Mouse (Mus musculus) skeletal muscle tissue, adult 2 months (tissue): ENCODE measurements around the gene Mcidas.
A peak's percentile ranks its signal among the peaks of the same experiment; 100 is the strongest.
"Not testable (repeated sequence)": the region's sequence is repeated elsewhere in the genome, so short reads cannot be mapped to it uniquely, and the experiment has no call there.

Experiments
- DNase-seq: peaks from one replicate; pipeline ENCODE4 v3.0.0-alpha.2; 2012; ENCODE audit warnings: low read depth, low spot score

Mcidas gene

DNA sequence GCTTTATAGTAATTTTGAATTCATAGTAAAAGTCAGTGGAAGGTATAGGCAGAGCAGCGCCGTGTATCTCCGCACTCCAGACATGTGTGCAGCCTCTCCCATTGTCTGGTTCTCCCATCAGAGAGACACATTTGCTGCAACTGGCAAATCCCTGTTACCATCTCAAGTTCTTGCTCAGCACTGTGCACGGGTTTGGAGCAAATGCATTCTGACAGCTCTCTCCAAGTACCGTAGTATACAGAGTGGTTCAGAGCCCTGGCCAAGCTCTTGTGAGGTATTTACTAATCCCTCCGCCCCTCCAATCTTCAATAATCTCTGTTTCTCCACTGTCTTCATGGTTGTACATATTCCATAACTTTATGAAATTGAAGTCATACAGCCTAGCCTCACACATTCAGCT, 19.0 kb downstream of the Mcidas start:
- DNase-seq: no peak

DNA sequence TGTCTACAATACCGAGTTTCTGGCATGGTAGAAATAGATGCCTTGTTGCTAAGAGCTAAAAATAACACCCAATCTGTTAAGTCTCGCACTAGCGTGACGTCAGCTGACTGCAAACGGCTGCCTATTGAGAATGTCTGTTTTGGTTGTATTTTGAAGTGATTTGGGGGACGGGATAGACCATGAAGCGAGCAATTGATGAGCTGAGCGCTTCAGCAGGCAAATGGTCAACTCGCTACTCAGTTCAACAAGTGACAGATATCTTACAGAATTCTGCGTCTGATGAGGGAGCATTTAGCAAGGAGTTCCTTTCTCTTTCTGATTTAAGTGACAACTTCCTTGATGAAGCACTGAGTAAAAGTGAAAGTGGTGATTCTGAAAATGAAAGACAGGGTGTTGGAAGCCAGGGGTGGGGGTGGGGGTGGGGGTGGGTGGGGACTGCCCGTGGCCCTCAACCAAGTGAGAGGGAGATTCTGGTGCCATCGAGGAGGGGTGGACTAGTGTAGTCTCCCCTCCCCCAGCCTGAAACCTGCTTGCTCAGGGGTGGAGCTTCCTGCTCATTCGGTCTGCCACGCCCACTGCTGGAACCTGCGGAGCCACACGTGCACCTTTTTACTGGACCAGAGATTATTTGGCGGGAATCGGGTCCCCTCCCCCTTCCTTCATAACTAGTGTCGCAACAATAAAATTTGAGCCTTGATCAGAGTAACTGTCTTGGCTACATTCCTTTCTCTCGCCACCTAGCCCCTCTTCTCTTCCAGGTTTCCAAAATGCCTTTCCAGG, 19.7 kb downstream of the Mcidas start:
- not testable (repeated sequence) for DNase-seq

DNA sequence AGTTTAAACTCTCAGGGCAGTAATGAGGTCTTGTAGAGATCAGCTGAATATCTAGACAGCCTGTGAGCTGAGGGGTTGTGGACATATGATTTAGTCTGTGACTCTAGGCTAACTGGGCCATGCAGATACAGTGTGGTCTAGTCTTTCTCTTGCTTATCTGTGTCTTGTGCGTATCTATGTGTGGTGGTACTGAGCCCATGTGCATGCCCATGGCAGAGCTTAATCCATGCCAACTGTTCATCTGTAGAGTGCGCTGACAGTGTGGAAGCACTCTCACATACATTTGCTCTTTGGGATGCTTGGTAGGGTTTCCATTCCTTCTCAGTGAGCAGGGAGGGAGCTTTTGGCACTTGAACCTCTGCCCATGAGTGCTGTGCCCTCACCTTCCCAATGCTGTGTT, 27.9 kb downstream of the Mcidas start:
- no peak for DNase-seq

DNA sequence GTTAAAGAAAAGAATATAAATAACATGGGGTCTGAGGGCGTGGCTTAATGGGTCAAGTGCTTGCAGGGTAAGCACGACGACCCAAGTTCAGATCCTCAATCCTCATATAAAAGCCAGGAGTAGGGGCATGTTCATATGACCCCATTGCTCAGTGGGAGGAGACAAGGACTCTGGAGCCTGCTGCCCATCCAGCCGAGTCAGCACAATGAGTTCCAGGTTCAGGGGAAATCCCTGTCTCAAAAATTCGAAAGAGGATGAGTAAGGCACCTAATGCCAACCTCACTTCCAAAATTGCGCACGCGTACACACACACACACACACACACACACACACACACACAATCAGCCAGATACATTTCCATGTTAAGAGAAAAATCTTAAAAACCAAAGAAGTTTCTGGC, 28.8 kb downstream of the Mcidas start:
- no peak for DNase-seq

DNA sequence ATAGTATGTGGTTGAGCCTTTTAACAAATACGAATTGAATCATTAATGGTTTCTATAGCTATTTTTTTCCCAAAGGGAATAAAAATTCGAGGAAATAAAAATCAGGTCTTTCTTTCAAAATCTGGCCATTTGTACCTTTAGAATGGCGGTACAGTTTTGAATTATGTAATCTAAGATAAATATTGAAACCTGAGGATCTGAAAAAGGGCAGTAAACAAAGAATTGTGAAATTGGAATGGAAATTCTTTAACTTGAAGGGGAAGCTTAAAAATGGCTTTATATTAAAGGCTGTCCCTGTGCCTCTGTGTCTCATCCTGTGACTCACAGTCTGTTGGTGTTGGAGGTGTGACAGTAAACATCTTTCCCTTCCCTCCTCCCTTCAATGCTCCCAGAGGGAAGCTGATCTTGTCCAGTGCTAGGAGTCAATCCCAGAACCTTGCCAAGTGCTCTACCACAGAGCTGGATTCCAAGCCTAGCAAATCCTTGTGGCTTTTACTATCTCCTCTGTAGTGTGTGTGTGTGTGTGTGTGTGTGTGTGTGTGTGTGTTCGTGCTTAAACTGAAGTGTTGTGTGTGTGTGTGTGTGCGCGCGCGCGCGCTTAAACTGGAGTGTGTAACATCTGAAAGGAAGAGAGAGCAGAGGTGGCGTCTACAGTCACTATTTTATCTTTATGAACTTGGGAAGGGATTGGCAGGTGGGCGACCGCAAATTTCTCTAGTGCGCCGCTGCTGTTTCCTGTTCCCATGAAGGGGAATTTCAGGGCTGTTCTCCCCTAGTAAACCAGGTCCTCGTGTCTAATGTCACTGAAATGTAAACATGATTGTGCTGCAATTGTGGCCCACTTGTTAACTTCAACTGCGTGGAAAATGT, 29.9 kb downstream of the Mcidas start:
- DNase-seq: no peak

- DNase-seq: no peak
These were observed 37.7 kb downstream of the Mcidas start for GRCm38 (mm10) chr13:113031351-113031750.

DNA sequence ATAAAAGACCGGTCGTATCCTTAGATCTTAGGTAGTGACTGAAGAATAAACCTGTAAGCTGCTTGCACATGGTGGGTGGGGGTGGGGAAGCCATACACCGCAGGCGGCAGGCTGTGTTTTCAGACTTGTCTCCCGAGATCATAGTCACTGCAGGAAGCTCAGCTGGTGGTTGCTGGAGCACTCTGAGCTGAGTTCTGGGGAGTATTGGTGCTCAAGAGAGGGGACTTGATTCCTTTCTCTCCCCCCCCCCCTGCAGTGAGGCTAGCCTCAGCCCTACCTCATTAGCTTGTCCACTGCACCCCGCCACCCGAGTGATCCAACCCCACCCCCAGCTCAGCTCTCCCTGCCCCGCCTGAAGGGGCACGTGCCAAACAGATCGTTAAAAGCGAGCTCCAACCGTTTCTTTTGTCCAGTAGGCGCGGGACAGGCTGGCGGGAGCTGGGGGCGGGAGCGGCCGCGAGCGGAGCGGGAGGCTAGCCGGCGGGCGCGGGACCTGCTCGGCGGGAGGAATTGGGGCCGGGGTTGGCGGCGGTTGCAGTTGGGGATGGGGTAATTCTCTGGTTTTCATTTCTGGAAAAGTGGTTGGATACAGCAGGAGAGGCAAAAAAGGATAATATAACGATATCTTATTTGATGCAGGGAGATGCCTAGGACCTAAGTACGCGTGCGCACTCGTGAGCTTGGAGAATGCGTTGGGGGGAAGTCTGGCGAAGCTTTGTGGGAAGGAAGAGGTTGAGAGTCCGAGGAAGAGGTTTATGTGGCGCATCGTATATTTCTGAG, 38.3 kb downstream of the Mcidas start:
- DNase-seq: no peak

- DNase-seq: no peak
These were observed 39.2 kb downstream of the Mcidas start for GRCm38 (mm10) chr13:113032831-113033230.

DNA sequence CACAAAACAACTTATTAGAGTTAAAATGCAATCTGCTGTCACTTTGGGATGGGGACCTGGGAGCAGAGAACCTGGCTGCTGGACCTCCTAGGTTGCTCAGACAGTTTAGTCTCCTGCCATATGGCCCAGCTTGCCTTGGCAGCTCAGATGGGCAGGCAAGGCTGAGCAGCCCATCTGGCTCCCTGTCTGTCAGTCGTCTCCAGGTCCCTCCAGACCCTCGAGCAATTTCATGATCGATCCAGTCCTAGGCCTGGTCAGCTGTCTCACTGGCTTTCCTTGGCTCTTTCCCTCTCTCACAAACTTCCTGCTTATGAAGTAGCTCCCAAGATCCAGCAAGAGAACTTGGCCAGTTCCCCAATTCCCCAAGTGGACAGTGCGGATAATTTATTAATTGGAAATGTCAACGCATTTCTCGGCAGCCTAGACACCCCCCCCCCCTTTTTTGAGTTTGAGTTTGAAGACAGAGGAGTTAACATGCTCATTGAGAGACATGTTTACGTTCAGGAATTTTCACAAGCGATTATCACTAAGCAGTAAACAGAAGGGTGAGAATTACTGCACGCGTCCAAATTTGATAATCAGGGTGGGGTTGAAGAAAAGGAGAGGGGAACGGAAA, 40.7 kb downstream of the Mcidas start:
- no peak for DNase-seq

DNA sequence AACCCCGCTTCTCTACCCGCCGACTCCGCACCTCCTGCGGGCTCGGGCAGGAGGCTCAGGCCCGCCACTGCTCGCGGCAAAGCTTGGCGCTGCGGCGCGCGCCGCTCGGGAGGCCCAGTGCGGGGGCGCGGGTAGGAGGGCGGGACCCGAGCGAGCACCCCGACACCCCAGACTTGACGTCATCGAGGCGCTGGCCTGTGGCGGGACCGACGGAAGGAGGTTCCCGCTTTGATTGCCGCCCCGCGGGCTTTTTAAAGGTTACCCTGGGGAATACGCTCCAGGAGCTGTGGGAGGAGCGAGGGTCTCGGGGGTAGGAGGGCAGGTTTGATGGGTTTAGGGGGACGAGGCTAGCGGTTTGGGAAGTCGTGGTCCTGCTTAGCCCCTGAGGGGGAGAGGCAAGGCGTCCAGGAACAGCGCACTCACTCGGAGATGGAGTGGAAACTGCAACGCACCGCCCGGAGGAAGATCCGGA, 41.3 kb downstream of the Mcidas start, which contains the start of gene Cdc20b:
Cdc20b (plus strand) TSS at position 162 of the 472 bp plus-strand sequence.
- DNase-seq: no peak

GRCm38 (mm10) chr13:113035852-113036251, 42.2 kb downstream of the Mcidas start:
- DNase-seq: peak; percentile 73

DNA sequence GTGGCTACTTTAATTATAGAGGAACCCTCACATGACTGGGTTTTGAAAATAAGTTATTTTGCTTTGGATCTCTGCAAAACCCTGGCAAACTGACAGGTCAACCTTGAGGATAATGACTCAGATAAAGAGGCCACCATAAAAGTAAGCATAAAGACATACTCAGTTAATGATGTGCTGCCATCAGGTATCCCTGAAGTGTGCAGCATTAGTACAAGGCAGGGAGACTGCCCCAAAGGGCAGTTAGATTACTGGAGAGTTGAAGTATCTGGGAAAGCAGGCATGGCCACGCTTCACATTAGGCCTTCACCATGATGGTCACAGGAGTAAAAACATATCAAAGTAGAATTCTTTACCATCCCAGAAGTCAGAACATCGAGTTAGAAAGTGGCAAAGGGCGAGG, 51.2 kb downstream of the Mcidas start:
- no peak for DNase-seq

GRCm38 (mm10) chr13:113045458-113046110, 51.9 kb downstream of the Mcidas start:
- DNase-seq: no peak

GRCm38 (mm10) chr13:113046211-113046883, 52.7 kb downstream of the Mcidas start, which contains the start of gene Gpx8:
TSS of gene Gpx8 (minus strand) at chr13:113046410.
- peak; percentile 42 for DNase-seq

GRCm38 (mm10) chr13:113047018-113047417, 53.4 kb downstream of the Mcidas start:
- no peak for DNase-seq

DNA sequence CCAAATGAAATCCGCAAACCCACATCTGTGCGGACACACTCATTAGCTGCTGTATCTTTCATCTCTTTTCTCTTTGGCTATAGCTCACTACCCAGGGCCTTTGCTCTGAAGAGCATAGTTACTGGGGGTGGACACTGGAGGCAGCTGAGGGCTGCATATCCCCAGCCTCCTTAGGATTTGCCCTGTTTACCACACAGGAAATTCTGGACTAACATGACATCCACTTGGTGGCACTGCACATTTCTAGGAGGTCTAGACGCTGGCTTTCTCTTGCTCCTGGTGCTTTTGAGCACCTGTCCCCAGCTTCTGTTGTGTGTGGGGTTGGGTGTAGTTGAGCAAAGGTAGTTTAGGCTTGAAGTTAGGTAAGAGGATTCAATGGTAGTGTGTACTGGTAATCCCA, 54.0 kb downstream of the Mcidas start:
- no peak for DNase-seq
